Mouse (Mus musculus): Measurements from ENCODE around the gene Ush1g. TPM values are rescaled to one million over a fixed set of nuclear protein-coding genes. Genes with fewer than 3 reads are reported as not detected.

Gene Ush1g
- 1.3 TPM for polyA plus RNA-seq (2015; fragmentation: Illumina TruSeq; extraction: RNeasy Lipid Tissue Mini Kit (QIAGEN cat#74804); ENCODE audit: insufficient read depth, low replicate concordance)

GRCm38 (mm10) chr11:115321906-115322693, at the start of gene Ush1g:
Gene Ush1g, minus strand, starts transcription at chr11:115322041.

GRCm38 (mm10) chr11:115367395-115367944, 45.6 kb upstream of the Ush1g start, which contains the start of gene Hid1:
Gene Hid1, minus strand, starts transcription at chr11:115367756.

GRCm38 (mm10) chr11:115334531-115334930, 12.7 kb upstream of the Ush1g start, which contains the start of gene Otop3:
Gene Otop3, plus strand, starts transcription at chr11:115334731.

GRCm38 (mm10) chr11:115306863-115307262, 15.0 kb downstream of the Ush1g start, which contains the start of gene Otop2:
Gene Otop2, plus strand, starts transcription at chr11:115307163.

GRCm38 (mm10) chr11:115297214-115297826, 24.5 kb downstream of the Ush1g start, which contains the start of gene Fads6:
Gene Fads6, minus strand, starts transcription at chr11:115297663.

GRCm38 (mm10) chr11:115276780-115277603, 44.8 kb downstream of the Ush1g start, which contains the start of gene Fdxr:
Gene Fdxr, minus strand, starts transcription at chr11:115277050.

GRCm38 (mm10) chr11:115267061-115267883, 54.6 kb downstream of the Ush1g start, which contains the start of gene Grin2c:
Gene Grin2c, minus strand, starts transcription at chr11:115267243.

Other genes starting within 250 kb of the Ush1g start
- 23.0 TPM for gene Rab37, start 230.6 kb downstream of the Ush1g start, polyA plus RNA-seq (2015; fragmentation: Illumina TruSeq; extraction: RNeasy Lipid Tissue Mini Kit (QIAGEN cat#74804); ENCODE audit: insufficient read depth, low replicate concordance)
- 35.4 TPM for gene Cd300lf, start 188.0 kb downstream of the Ush1g start, polyA plus RNA-seq (2015; fragmentation: Illumina TruSeq; extraction: RNeasy Lipid Tissue Mini Kit (QIAGEN cat#74804); ENCODE audit: insufficient read depth, low replicate concordance)
- gene Slc9a3r1, start 158.7 kb downstream of the Ush1g start, polyA plus RNA-seq (2015; fragmentation: Illumina TruSeq; extraction: RNeasy Lipid Tissue Mini Kit (QIAGEN cat#74804); ENCODE audit: insufficient read depth, low replicate concordance): 51.1 TPM
- gene Tmem104, start 134.6 kb downstream of the Ush1g start, polyA plus RNA-seq (2015; fragmentation: Illumina TruSeq; extraction: RNeasy Lipid Tissue Mini Kit (QIAGEN cat#74804); ENCODE audit: insufficient read depth, low replicate concordance): 2.9 TPM
- 16.0 TPM for gene Nat9, start 134.2 kb downstream of the Ush1g start, polyA plus RNA-seq (2015; fragmentation: Illumina TruSeq; extraction: RNeasy Lipid Tissue Mini Kit (QIAGEN cat#74804); ENCODE audit: insufficient read depth, low replicate concordance)
- 1.3 TPM for gene Grin2c, start 54.8 kb downstream of the Ush1g start, polyA plus RNA-seq (2015; fragmentation: Illumina TruSeq; extraction: RNeasy Lipid Tissue Mini Kit (QIAGEN cat#74804); ENCODE audit: insufficient read depth, low replicate concordance)
- 13.0 TPM for gene Fdxr, start 45.0 kb downstream of the Ush1g start, polyA plus RNA-seq (2015; fragmentation: Illumina TruSeq; extraction: RNeasy Lipid Tissue Mini Kit (QIAGEN cat#74804); ENCODE audit: insufficient read depth, low replicate concordance)
- 1.5 TPM for gene Fads6, start 24.4 kb downstream of the Ush1g start, polyA plus RNA-seq (2015; fragmentation: Illumina TruSeq; extraction: RNeasy Lipid Tissue Mini Kit (QIAGEN cat#74804); ENCODE audit: insufficient read depth, low replicate concordance)
- not detected for gene Otop2, start 14.9 kb downstream of the Ush1g start, polyA plus RNA-seq (2015; fragmentation: Illumina TruSeq; extraction: RNeasy Lipid Tissue Mini Kit (QIAGEN cat#74804); ENCODE audit: insufficient read depth, low replicate concordance)
- not detected for gene Otop3, start 12.7 kb upstream of the Ush1g start, polyA plus RNA-seq (2015; fragmentation: Illumina TruSeq; extraction: RNeasy Lipid Tissue Mini Kit (QIAGEN cat#74804); ENCODE audit: insufficient read depth, low replicate concordance)
- gene Hid1, start 45.7 kb upstream of the Ush1g start, polyA plus RNA-seq (2015; fragmentation: Illumina TruSeq; extraction: RNeasy Lipid Tissue Mini Kit (QIAGEN cat#74804); ENCODE audit: insufficient read depth, low replicate concordance): 6.4 TPM
- gene Cdr2l, start 59.9 kb upstream of the Ush1g start, polyA plus RNA-seq (2015; fragmentation: Illumina TruSeq; extraction: RNeasy Lipid Tissue Mini Kit (QIAGEN cat#74804); ENCODE audit: insufficient read depth, low replicate concordance): 3.0 TPM
- gene Mrpl58, start 81.7 kb upstream of the Ush1g start, polyA plus RNA-seq (2015; fragmentation: Illumina TruSeq; extraction: RNeasy Lipid Tissue Mini Kit (QIAGEN cat#74804); ENCODE audit: insufficient read depth, low replicate concordance): 64.5 TPM
- 558 TPM for gene Atp5h, start 97.9 kb upstream of the Ush1g start, polyA plus RNA-seq (2015; fragmentation: Illumina TruSeq; extraction: RNeasy Lipid Tissue Mini Kit (QIAGEN cat#74804); ENCODE audit: insufficient read depth, low replicate concordance)
- gene Kctd2, start 98.1 kb upstream of the Ush1g start, polyA plus RNA-seq (2015; fragmentation: Illumina TruSeq; extraction: RNeasy Lipid Tissue Mini Kit (QIAGEN cat#74804); ENCODE audit: insufficient read depth, low replicate concordance): 34.0 TPM
- not detected for gene Trim80, start 118.5 kb upstream of the Ush1g start, polyA plus RNA-seq (2015; fragmentation: Illumina TruSeq; extraction: RNeasy Lipid Tissue Mini Kit (QIAGEN cat#74804); ENCODE audit: insufficient read depth, low replicate concordance)
- 6.9 TPM for gene Slc16a5, start 140.4 kb upstream of the Ush1g start, polyA plus RNA-seq (2015; fragmentation: Illumina TruSeq; extraction: RNeasy Lipid Tissue Mini Kit (QIAGEN cat#74804); ENCODE audit: insufficient read depth, low replicate concordance)
- 16.0 TPM for gene Armc7, start 153.6 kb upstream of the Ush1g start, polyA plus RNA-seq (2015; fragmentation: Illumina TruSeq; extraction: RNeasy Lipid Tissue Mini Kit (QIAGEN cat#74804); ENCODE audit: insufficient read depth, low replicate concordance)
- 60.8 TPM for gene Nt5c, start 169.8 kb upstream of the Ush1g start, polyA plus RNA-seq (2015; fragmentation: Illumina TruSeq; extraction: RNeasy Lipid Tissue Mini Kit (QIAGEN cat#74804); ENCODE audit: insufficient read depth, low replicate concordance)
- 133 TPM for gene Jpt1, start 192.3 kb upstream of the Ush1g start, polyA plus RNA-seq (2015; fragmentation: Illumina TruSeq; extraction: RNeasy Lipid Tissue Mini Kit (QIAGEN cat#74804); ENCODE audit: insufficient read depth, low replicate concordance)
- gene Sumo2, start 214.2 kb upstream of the Ush1g start, polyA plus RNA-seq (2015; fragmentation: Illumina TruSeq; extraction: RNeasy Lipid Tissue Mini Kit (QIAGEN cat#74804); ENCODE audit: insufficient read depth, low replicate concordance): 663 TPM
- 89.0 TPM for gene Nup85, start 242.4 kb upstream of the Ush1g start, polyA plus RNA-seq (2015; fragmentation: Illumina TruSeq; extraction: RNeasy Lipid Tissue Mini Kit (QIAGEN cat#74804); ENCODE audit: insufficient read depth, low replicate concordance)

All from spleen, adult 10 weeks (tissue).